Mouse (Mus musculus) c-Kit-negative CD71-positive TER-119-positive erythroid progenitor cells, embryonic 14.5 days (primary cell): Measurements from ENCODE around the gene Ankdd1b.

Source experiments
- DNase-seq: peaks from one replicate; pipeline ENCODE4 v3.0.0-alpha.2; 2013; ENCODE audit warnings: low read depth, low spot score

Gene Ankdd1b

DNA sequence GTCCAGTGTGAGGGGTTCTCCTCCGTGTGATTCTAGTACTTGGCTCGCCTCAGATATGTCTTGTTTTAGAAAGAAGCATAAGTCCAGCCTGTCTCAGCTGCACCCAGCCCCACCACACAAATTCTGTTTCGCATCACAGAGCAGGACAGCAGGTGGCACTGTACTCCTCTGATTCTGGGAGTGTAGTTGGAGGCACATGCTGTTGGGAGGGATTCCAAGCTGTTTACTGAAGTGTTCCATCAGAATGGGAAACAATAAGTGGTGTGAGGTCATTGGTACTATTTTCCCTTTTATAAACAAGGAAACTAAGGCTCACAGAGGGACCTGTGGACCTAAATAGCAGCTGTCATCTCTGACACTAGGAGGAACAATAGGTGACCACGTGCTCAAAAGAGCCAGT, 64.0 kb downstream of the Ankdd1b start:
- no peak for DNase-seq

- DNase-seq: no peak
Observed at GRCm38 (mm10) chr13:96405518-96405917, 65.5 kb downstream of the Ankdd1b start.

DNA sequence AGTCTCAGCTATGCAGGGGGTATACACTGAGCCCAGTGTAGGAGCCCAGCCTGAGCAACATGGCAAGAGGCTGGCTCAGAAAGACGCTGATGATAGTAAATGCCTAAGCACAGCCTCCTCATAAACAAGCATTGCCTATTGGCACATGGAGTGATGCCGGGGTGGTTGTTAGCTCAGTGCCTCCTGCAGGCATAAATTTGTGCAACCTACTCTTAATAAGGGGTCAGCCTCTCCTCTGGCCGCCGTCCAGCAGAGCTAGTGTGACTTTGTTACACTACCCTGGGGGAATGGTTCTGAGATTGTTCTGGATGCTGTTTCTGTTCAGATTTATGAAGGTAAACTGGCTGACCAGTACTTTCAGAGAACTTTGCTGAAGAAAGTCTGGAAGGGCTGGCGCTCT, 69.7 kb downstream of the Ankdd1b start:
- DNase-seq: no peak

DNA sequence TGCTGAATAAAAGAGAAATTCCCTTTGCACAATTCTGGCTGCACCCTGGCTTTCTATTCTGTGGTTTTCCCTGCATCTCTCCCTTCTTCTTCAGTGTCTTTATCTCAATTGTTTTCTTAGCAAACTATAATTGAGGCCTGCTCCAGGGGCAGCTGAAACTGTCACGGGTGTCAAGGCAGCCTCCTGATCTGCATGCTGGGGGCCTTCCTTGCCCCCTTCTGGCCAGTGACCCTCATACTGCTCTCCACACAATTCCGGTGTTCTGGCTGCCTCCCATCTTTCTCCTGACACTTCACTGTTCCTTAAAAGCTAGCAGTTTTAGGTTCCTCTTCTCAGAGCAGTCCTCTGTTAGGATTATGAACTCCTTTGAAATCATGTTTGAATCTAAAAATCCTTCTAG, 81.7 kb downstream of the Ankdd1b start:
- no peak for DNase-seq

DNA sequence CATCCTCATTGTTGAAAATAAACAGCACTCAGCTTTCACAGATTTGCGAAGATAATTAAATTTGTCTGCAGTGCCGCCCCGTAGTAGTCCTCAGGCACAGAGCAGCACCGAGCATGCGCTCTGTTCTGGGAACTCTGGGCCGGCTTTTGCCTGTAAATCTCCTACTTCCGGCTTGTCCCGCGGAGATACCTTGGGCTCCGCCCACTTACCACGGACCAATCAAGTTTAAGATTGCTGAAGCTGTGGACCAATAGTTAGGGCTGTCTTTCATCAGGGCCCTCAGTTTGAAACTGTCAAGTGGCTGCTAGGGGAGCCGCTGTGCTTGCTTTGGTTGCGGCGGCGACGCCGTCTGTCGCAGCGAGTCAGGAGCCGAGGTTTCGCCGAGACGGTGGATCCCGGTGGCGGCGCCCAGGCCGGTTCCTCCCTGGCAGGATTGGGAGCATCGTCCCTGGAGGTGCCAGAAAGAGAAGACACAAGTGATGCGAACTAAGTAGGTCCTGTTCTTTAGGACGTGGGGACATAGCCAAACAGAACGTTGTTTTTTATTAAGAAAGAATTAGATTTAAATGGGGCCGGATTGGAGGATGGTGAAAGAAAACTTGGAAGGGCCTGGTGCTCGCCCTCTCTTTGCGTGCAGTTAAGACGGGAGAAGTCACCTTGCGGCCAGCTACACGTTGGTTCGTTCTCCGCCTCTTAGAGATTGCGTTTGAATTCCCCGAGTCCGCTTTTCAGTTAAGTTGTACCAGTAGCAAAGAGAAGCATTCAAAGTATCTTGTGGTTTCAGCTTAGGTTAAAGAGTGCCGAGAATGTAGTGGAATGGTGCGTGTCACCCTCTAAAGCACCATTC, 82.7 kb downstream of the Ankdd1b start, which contains the start of gene Poc5:
Poc5 (plus strand) TSS at position 253 of the 847 bp plus-strand sequence.
- peak; percentile 97 for DNase-seq

GRCm38 (mm10) chr13:96377883-96378282, 93.1 kb downstream of the Ankdd1b start:
- DNase-seq: no peak

DNA sequence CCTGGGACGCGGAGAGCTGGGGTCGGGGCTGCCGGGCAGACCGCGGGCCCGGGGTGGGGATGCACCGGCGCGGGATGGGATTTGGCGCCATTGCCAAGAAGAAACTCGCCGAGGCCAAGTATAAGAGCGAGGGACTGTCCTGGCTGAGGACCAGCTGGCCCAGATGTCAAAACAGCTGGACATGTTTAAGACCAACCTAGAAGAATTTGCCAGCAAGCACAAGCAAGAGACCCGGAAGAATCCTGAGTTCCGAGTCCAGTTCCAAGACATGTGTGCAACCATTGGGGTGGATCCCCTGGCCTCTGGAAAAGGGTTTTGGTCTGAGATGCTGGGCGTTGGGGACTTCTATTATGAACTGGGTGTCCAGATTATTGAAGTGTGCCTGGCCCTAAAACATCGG, 94.1 kb downstream of the Ankdd1b start:
- DNase-seq: no peak

- no peak for DNase-seq
Observed at GRCm38 (mm10) chr13:96375519-96375918, 95.5 kb downstream of the Ankdd1b start.
